Mouse (Mus musculus): ENCODE data around the gene L3mbtl3. TPM values are rescaled to one million over a fixed set of nuclear protein-coding genes. Genes with fewer than 3 reads are reported as not detected.

Gene L3mbtl3
- polyA plus RNA-seq, 1 experiment from 2014 or later, result 1.5 TPM

GRCm38 (mm10) chr10:26337896-26338503, 37.8 kb downstream of the L3mbtl3 start:
- no peak overlapping the region for H3K27ac ChIP-seq (replicated peaks)
- no peaks in the 10 kb centered on the region for H3K27me3 ChIP-seq

GRCm38 (mm10) chr10:26333966-26334365, 41.8 kb downstream of the L3mbtl3 start:
- 63% methylated on average over 5 of the region's 5 CpGs for WGBS (ENCODE audit: insufficient replicate concordance)
- Histone ChIP-seq H3K4me1 (replicated peaks) (no peaks in the 10 kb centered on the region), H3K9ac (no peak overlapping the region), H3K36me3 (replicated peaks) (no peaks in the 10 kb centered on the region; the same call in 1 of the 2 replicates), H3K9me3 (replicated peaks) (no peaks in the 10 kb centered on the region), H3K4me2 (no peak overlapping the region), H3K4me3 (replicated peaks) (no peak overlapping the region), H3K27ac (replicated peaks) (no peak overlapping the region), H3K27me3 (no peaks in the 10 kb centered on the region)
- ATAC-seq (ENCODE audit: insufficient read depth), result no peak

More at GRCm38 (mm10) chr10:26337896-26338503, 37.8 kb downstream of the L3mbtl3 start:
- H3K36me3 ChIP-seq (replicated peaks), result no peaks in the 10 kb centered on the region; the same call in 1 of the 2 replicates
- H3K9me3 ChIP-seq (replicated peaks), result no peaks in the 10 kb centered on the region
- H3K4me3 ChIP-seq (replicated peaks), result no peak overlapping the region
- ATAC-seq (ENCODE audit: insufficient read depth), result no peak
- no peaks in the 10 kb centered on the region for H3K4me1 ChIP-seq (replicated peaks)
- H3K4me2 ChIP-seq, result no peak overlapping the region
- 80% methylated on average over 23 of the region's 23 CpGs for WGBS (ENCODE audit: insufficient replicate concordance)
- no peak overlapping the region for H3K9ac ChIP-seq

- H3K4me1 ChIP-seq (replicated peaks), result no peaks in the 10 kb centered on the region
- WGBS (ENCODE audit: insufficient replicate concordance), result 55% methylated on average over 2 of the region's 2 CpGs
- no peaks in the 10 kb centered on the region; the same call in 1 of the 2 replicates for H3K36me3 ChIP-seq (replicated peaks)
- ATAC-seq (ENCODE audit: insufficient read depth), result no peak
- H3K9me3 ChIP-seq (replicated peaks), result no peaks in the 10 kb centered on the region
- no peak overlapping the region for H3K27ac ChIP-seq (replicated peaks)
- H3K4me2 ChIP-seq, result no peak overlapping the region
- H3K27me3 ChIP-seq, result no peaks in the 10 kb centered on the region
- no peak overlapping the region for H3K4me3 ChIP-seq (replicated peaks)
- no peak overlapping the region for H3K9ac ChIP-seq
Observed at GRCm38 (mm10) chr10:26332781-26333180, 43.0 kb downstream of the L3mbtl3 start.

- H3K36me3 ChIP-seq (replicated peaks), result no peaks in the 10 kb centered on the region
- no peaks in the 10 kb centered on the region for H3K27me3 ChIP-seq
- H3K4me2 ChIP-seq, result no peak overlapping the region
- no peaks in the 10 kb centered on the region for H3K9me3 ChIP-seq (replicated peaks)
- no peak overlapping the region for H3K27ac ChIP-seq (replicated peaks)
- 66% methylated on average over 3 of the region's 3 CpGs for WGBS (ENCODE audit: insufficient replicate concordance)
- no peak overlapping the region for H3K9ac ChIP-seq
- H3K4me1 ChIP-seq (replicated peaks), result no peaks in the 10 kb centered on the region
- H3K4me3 ChIP-seq (replicated peaks), result no peak overlapping the region
- no peak for ATAC-seq (ENCODE audit: insufficient read depth)
Observed at GRCm38 (mm10) chr10:26328843-26329242, 46.9 kb downstream of the L3mbtl3 start.

- ATAC-seq (ENCODE audit: insufficient read depth), result no peak
- WGBS (ENCODE audit: insufficient replicate concordance), result 72% methylated on average over 17 of the region's 17 CpGs
- H3K27me3 ChIP-seq, result no peaks in the 10 kb centered on the region
- no peak overlapping the region for H3K4me2 ChIP-seq
- H3K4me1 ChIP-seq (replicated peaks), result no peaks in the 10 kb centered on the region
- H3K27ac ChIP-seq (replicated peaks), result no peak overlapping the region
- H3K9ac ChIP-seq, result no peak overlapping the region
- H3K9me3 ChIP-seq (replicated peaks), result no peaks in the 10 kb centered on the region
- no peak overlapping the region for H3K4me3 ChIP-seq (replicated peaks)
- H3K36me3 ChIP-seq (replicated peaks), result no peaks in the 10 kb centered on the region
Observed at GRCm38 (mm10) chr10:26327691-26328542, 47.9 kb downstream of the L3mbtl3 start.

GRCm38 (mm10) chr10:26327291-26327690, 48.5 kb downstream of the L3mbtl3 start:
- H3K4me2 ChIP-seq, result no peak overlapping the region
- no peak overlapping the region for H3K4me3 ChIP-seq (replicated peaks)
- no peak for ATAC-seq (ENCODE audit: insufficient read depth)
- no peaks in the 10 kb centered on the region for H3K9me3 ChIP-seq (replicated peaks)
- WGBS (ENCODE audit: insufficient replicate concordance), result 64% methylated on average over 5 of the region's 5 CpGs
- H3K4me1 ChIP-seq (replicated peaks), result no peaks in the 10 kb centered on the region
- H3K27me3 ChIP-seq, result no peaks in the 10 kb centered on the region
- no peak overlapping the region for H3K9ac ChIP-seq
- H3K36me3 ChIP-seq (replicated peaks), result no peaks in the 10 kb centered on the region
- no peak overlapping the region for H3K27ac ChIP-seq (replicated peaks)

- Histone ChIP-seq H3K27ac (replicated peaks) (no peak overlapping the region), H3K27me3 (no peaks in the 10 kb centered on the region), H3K36me3 (replicated peaks) (no peaks in the 10 kb centered on the region), H3K9ac (no peak overlapping the region), H3K4me2 (no peak overlapping the region), H3K9me3 (replicated peaks) (no peaks in the 10 kb centered on the region), H3K4me3 (replicated peaks) (no peak overlapping the region), H3K4me1 (replicated peaks) (no peaks in the 10 kb centered on the region)
- ATAC-seq (ENCODE audit: insufficient read depth), result no peak
- WGBS (ENCODE audit: insufficient replicate concordance), result 23% methylated on average over 2 of the region's 2 CpGs
Observed at GRCm38 (mm10) chr10:26325320-26325719, 50.5 kb downstream of the L3mbtl3 start.

GRCm38 (mm10) chr10:26322344-26323051, 53.3 kb downstream of the L3mbtl3 start:
- ATAC-seq (ENCODE audit: insufficient read depth), result no peak
- Histone ChIP-seq H3K27ac (replicated peaks) (no peak overlapping the region), H3K27me3 (no peaks in the 10 kb centered on the region), H3K4me2 (no peak overlapping the region), H3K4me1 (replicated peaks) (no peaks in the 10 kb centered on the region), H3K9me3 (replicated peaks) (no peaks in the 10 kb centered on the region), H3K4me3 (replicated peaks) (no peak overlapping the region), H3K36me3 (replicated peaks) (no peaks in the 10 kb centered on the region), H3K9ac (no peak overlapping the region)
- WGBS (ENCODE audit: insufficient replicate concordance), result 61% methylated on average over 7 of the region's 7 CpGs

GRCm38 (mm10) chr10:26320679-26321078, 55.1 kb downstream of the L3mbtl3 start:
- no peaks in the 10 kb centered on the region for H3K4me1 ChIP-seq (replicated peaks)
- no peaks in the 10 kb centered on the region for H3K27me3 ChIP-seq
- no peak for ATAC-seq (ENCODE audit: insufficient read depth)
- no peak overlapping the region for H3K4me2 ChIP-seq
- H3K27ac ChIP-seq (replicated peaks), result no peak overlapping the region
- no peak overlapping the region for H3K4me3 ChIP-seq (replicated peaks)
- H3K9me3 ChIP-seq (replicated peaks), result no peaks in the 10 kb centered on the region
- WGBS (ENCODE audit: insufficient replicate concordance), result 50% methylated on average over 4 of the region's 4 CpGs
- H3K36me3 ChIP-seq (replicated peaks), result no peaks in the 10 kb centered on the region
- no peak overlapping the region for H3K9ac ChIP-seq

GRCm38 (mm10) chr10:26314327-26314726, 61.4 kb downstream of the L3mbtl3 start:
- Histone ChIP-seq H3K4me2 (no peak overlapping the region), H3K9ac (no peak overlapping the region), H3K27ac (replicated peaks) (no peak overlapping the region), H3K27me3 (no peaks in the 10 kb centered on the region), H3K9me3 (replicated peaks) (no peaks in the 10 kb centered on the region), H3K4me1 (replicated peaks) (no peaks in the 10 kb centered on the region), H3K36me3 (replicated peaks) (no peaks in the 10 kb centered on the region), H3K4me3 (replicated peaks) (no peak overlapping the region)
- ATAC-seq (ENCODE audit: insufficient read depth), result no peak
- WGBS (ENCODE audit: insufficient replicate concordance), result 80% methylated on average over 15 of the region's 15 CpGs

- Histone ChIP-seq H3K36me3 (replicated peaks) (no peaks in the 10 kb centered on the region), H3K4me3 (replicated peaks) (no peak overlapping the region), H3K4me2 (no peak overlapping the region), H3K4me1 (replicated peaks) (no peaks in the 10 kb centered on the region), H3K9me3 (replicated peaks) (no peaks in the 10 kb centered on the region), H3K9ac (no peak overlapping the region), H3K27me3 (no peaks in the 10 kb centered on the region), H3K27ac (replicated peaks) (no peak overlapping the region)
- ATAC-seq (ENCODE audit: insufficient read depth), result no peak
- WGBS (ENCODE audit: insufficient replicate concordance), result 83% methylated on average over 6 of the region's 6 CpGs
Observed at GRCm38 (mm10) chr10:26303485-26303884, 72.3 kb downstream of the L3mbtl3 start.

Measured in liver, embryonic 15.5 days (tissue).